Mouse (Mus musculus) hindbrain, embryonic 13.5 days (tissue): ENCODE measurements around the gene Lman1l. TPM values are rescaled to one million over a fixed set of nuclear protein-coding genes. Genes with fewer than 3 reads are reported as not detected.
A peak's percentile ranks its signal among the peaks of the same experiment; 100 is the strongest.

Experiments used
- ATAC-seq: fragments of 200-750 bp; cut with Nextera tagmentation; 2 replicates; pipeline ENCODE4 v1.8.0; 2017; ENCODE audit warnings: moderate TSS enrichment; ENCODE audit not compliant: low FRiP score
- H3K27ac ChIP-seq: fragments of 300-500 bp; sonication (generic); 2 replicates; pipeline ENCODE4 v1.5.1; 2015; ENCODE audit warnings: inconsistent platforms, mild to moderate bottlenecking, moderate library complexity
- H3K27me3 ChIP-seq: fragments of 300-500 bp; sonication (generic); 2 replicates; pipeline ENCODE4 v1.6.1; 2015; ENCODE audit warnings: mild to moderate bottlenecking, inconsistent platforms
- H3K36me3 ChIP-seq: fragments of 300-500 bp; sonication (generic); 2 replicates; pipeline ENCODE4 v1.6.1; 2015; ENCODE audit warnings: mild to moderate bottlenecking, inconsistent platforms
- H3K4me1 ChIP-seq: fragments of 300-500 bp; sonication (generic); replicated peaks from 2 replicates; pipeline ENCODE4 v1.6.1; 2015; ENCODE audit warnings: inconsistent platforms
- H3K4me2 ChIP-seq: fragments of 300-500 bp; sonication (generic); 2 replicates; pipeline ENCODE4 v1.6.1; 2015; ENCODE audit warnings: inconsistent platforms, mild to moderate bottlenecking, moderate library complexity
- H3K4me3 ChIP-seq: fragments of 300-500 bp; sonication (generic); 2 replicates; pipeline ENCODE4 v1.5.1; 2015; ENCODE audit warnings: mild to moderate bottlenecking, inconsistent platforms
- H3K9ac ChIP-seq: fragments of 300-500 bp; sonication (generic); 2 replicates; pipeline ENCODE4 v1.6.1; 2015; ENCODE audit warnings: mild to moderate bottlenecking, inconsistent platforms
- H3K9me3 ChIP-seq: fragments of 300-500 bp; sonication (generic); 2 replicates; pipeline ENCODE4 v1.6.1; 2016; ENCODE audit warnings: inconsistent platforms
- WGBS: fragments of 180-500 bp; shearing (Covaris S2); methylation state at CpG from one replicate; pipeline ENCODE4 v1.1.7; 2015; 5-methylcytosine and 5-hydroxymethylcytosine counted together
- polyA plus RNA-seq: library from polyadenylated mRNA; unstranded; fragments of >200 nt; fragmentation: Nextera tagmentation; extraction: Ambion mirVana; gene quantifications from 2 replicates; pipeline ENCODE4 v1.2.1, GENCODE M21; 2015

Lman1l gene
- polyA plus RNA-seq, 1 experiment from 2014 or later: not detected

DNA sequence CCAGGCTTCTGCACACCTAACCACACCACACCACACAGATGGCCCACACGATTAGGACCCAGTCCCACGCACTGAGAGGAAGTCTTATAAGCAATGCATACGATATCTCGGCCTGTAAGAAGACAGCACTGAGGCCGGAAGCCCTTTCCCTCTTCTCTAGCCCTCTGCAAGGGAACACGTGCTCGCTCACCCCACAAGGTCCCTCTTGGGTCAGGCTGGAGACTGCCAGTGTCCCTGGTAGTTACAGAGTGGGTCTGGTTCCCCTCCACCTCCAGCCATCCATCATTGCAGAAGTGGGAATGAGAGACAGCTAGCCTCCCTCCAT is 23.2 kb upstream of the Lman1l start:
- Histone ChIP-seq H3K4me1 (peaks cover 63% of the 10 kb centered on the region), H3K4me2 (peak overlapping the region; percentile 98), H3K4me3 (peak overlapping the region; percentile 96), H3K9me3 (no peaks in the 10 kb centered on the region), H3K36me3 (peaks cover 11% of the 10 kb centered on the region), H3K27ac (0 out of 2 replicates have a peak overlapping the region, but pooled peaks have one; percentile 30), H3K27me3 (no peaks in the 10 kb centered on the region), H3K9ac (peak overlapping the region; percentile 99)
- WGBS: 63% methylated on average over 7 of the region's 7 CpGs
- no peak for ATAC-seq

GRCm38 (mm10) chr9:57643169-57643855 is 22.7 kb upstream of the Lman1l start:
- 66% methylated on average over 9 of the region's 9 CpGs for WGBS
- Histone ChIP-seq H3K4me3 (peak overlapping the region; percentile 96), H3K4me2 (peak overlapping the region; percentile 98), H3K27ac (0 out of 2 replicates have a peak overlapping the region, but pooled peaks have one; percentile 30), H3K9me3 (no peaks in the 10 kb centered on the region), H3K36me3 (peaks cover 11% of the 10 kb centered on the region), H3K27me3 (no peaks in the 10 kb centered on the region), H3K9ac (peak overlapping the region; percentile 99), H3K4me1 (peaks cover 68% of the 10 kb centered on the region)
- no peak for ATAC-seq

DNA sequence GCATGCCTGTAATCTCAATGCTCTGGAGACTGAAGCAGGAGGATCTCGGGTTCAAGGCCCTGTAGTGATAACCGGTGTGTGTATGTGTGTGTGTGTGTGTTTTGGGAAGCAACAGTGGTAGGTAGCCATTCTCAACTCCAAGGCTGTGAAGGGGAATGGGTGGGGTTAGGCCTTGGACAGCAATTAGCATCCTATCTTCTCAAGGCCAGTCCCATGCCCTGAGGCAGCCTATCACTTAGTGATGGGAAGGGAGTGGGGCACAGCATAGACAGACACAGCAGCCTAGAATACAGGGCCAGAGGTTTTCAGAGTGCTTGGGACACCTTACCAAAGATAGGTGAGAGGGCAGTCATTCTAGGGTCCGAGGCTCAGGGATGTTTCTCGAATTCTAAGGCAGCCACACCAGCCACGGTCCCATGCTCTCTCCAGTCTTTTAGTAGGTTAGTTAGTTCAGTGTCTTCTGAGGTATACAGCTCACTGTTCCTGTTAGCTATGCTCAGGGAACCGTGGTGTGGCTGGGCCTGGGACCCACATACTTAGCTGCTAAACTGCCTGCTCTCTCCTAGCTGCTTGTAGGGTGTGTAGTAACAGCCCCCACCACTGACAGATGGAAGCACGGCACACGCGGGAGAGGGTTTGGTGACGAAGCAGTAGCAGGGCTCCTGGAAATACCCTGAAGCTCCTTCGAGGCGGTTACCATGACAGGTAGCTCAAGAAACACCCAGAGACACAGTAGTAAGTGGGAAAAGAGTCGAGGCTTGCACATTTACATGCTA is 21.4 kb upstream of the Lman1l start:
- Histone ChIP-seq H3K4me1 (peaks cover 82% of the 10 kb centered on the region), H3K27me3 (no peaks in the 10 kb centered on the region), H3K9me3 (no peaks in the 10 kb centered on the region), H3K4me2 (peak overlapping the region; percentile 98; the same call in 1 of the 2 replicates), H3K9ac (peak overlapping the region; percentile 99), H3K27ac (no peak overlapping the region), H3K4me3 (no peak overlapping the region), H3K36me3 (peaks cover 11% of the 10 kb centered on the region)
- 87% methylated on average over 13 of the region's 13 CpGs for WGBS
- no peak for ATAC-seq

DNA sequence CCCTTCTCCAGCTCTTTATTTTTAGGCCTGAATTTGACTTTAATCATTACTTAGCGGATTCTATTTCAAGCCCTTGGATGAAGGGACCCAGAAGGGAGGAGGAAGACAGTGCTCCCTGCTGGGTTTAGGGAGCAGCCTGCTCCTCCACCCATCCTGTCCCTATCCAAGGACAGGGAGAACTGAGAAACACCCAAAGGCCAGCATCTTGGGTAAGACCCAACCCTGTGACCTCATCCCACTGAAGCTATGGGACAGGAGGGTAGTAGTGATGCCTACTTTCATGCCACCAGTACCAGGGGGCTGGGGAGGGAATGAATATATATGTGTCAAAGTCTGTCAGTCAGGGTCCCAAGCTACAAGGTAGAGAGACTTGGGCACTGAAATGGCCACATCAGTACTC is 20.4 kb upstream of the Lman1l start:
- Histone ChIP-seq H3K4me2 (peak overlapping the region; percentile 40), H3K36me3 (peaks cover 11% of the 10 kb centered on the region), H3K4me3 (no peak overlapping the region), H3K27ac (peak overlapping the region; percentile 56; the same call in 1 of the 2 replicates), H3K4me1 (peaks cover 85% of the 10 kb centered on the region), H3K27me3 (no peaks in the 10 kb centered on the region), H3K9me3 (no peaks in the 10 kb centered on the region), H3K9ac (peak overlapping the region; percentile 55)
- no peak for ATAC-seq
- WGBS: 71% methylated on average over 1 of the region's 1 CpGs

GRCm38 (mm10) chr9:57640384-57640783 is 19.8 kb upstream of the Lman1l start:
- WGBS: 40% methylated on average over 15 of the region's 15 CpGs
- H3K9ac ChIP-seq: peak overlapping the region; percentile 55
- H3K4me3 ChIP-seq: peak overlapping the region; percentile 6; the same call in 1 of the 2 replicates
- H3K4me1 ChIP-seq: peaks cover 82% of the 10 kb centered on the region
- H3K27me3 ChIP-seq: no peaks in the 10 kb centered on the region
- no peaks in the 10 kb centered on the region for H3K9me3 ChIP-seq
- peaks cover 11% of the 10 kb centered on the region for H3K36me3 ChIP-seq
- peak overlapping the region; percentile 56 for H3K27ac ChIP-seq
- H3K4me2 ChIP-seq: peak overlapping the region; percentile 40
- ATAC-seq: no peak

DNA sequence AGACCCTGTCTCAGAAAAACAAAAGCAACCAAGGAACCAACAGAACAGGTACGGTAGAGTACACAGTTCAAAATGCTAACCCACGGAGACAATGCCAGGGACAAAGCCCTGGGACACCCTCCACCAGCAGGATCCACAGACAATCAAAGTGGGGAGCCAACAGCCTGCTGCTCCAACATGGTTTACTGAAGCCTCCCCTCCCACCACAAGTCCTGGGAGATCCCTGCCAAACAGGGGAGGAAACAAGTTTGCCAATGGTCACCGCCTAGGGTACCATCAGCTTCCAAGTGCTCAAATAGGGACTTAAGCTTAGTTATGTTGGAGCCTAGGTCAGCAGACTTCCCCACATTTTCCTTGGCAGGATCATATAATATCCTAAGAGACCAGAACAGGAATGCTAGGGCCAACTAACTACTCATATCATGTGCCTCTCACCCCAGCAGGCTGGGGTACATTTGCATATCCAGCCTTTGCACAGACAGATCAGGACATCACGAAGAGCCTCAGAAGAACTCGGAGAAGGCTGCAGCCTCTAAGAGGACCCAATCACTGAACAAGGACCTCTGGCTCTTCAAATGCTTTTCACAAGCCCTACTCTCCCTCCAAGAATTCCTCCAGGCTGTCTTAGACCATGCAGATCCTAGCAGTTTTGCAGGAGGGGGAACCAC is 19.2 kb upstream of the Lman1l start:
- Histone ChIP-seq H3K27me3 (no peaks in the 10 kb centered on the region), H3K4me3 (peak overlapping the region; percentile 6; the same call in 1 of the 2 replicates), H3K27ac (peak overlapping the region; percentile 56), H3K4me2 (peak overlapping the region; percentile 40), H3K9ac (peak overlapping the region; percentile 55), H3K36me3 (peaks cover 11% of the 10 kb centered on the region), H3K4me1 (peaks cover 84% of the 10 kb centered on the region), H3K9me3 (no peaks in the 10 kb centered on the region)
- WGBS: 72% methylated on average over 5 of the region's 5 CpGs
- no peak for ATAC-seq

DNA sequence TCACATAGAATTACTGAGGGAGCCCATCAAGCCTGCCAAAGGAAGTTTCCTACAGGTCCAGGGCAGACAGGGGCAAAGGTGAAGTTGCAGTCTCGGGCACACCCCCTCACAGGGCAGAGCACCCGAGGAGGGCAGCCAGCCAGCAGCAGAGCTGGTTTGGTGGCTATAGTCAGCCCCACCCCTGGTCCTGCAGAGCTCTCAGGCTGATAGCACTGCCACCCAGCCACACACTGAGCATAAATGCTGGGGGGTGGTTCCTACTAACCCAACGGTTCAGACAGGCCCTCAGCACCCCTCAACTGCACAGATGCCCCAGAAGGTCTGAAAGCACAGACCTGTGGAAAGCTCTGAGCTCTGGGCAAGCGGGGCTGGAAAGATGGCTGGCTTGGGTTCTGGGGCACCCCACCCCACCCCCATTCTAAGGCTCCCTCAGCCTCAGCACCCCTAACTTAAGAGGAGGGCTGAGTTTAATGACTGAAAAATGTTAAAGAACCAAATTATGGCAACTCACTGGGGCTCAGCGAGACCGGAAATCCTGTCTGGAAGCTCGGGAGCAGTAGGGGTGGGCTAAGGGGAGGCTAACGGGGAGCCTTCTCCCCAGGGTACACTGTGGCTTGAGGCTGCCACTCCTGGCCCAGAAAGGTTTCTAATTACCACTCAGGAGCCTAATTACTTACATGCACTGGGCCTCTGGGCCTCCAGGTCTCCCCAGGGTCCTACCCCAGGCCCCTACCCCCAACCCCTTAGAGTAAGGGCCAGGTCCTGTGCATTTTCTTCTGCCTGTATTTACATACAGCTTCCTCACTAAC is 18.3 kb upstream of the Lman1l start:
- peak overlapping the region; percentile 56 for H3K27ac ChIP-seq
- H3K9ac ChIP-seq: peak overlapping the region; percentile 55
- H3K4me2 ChIP-seq: peak overlapping the region; percentile 40; the same call in 1 of the 2 replicates
- ATAC-seq: no peak
- no peak overlapping the region for H3K4me3 ChIP-seq
- peaks cover 11% of the 10 kb centered on the region for H3K36me3 ChIP-seq
- H3K4me1 ChIP-seq: peaks cover 84% of the 10 kb centered on the region
- H3K9me3 ChIP-seq: no peaks in the 10 kb centered on the region
- H3K27me3 ChIP-seq: no peaks in the 10 kb centered on the region
- 46% methylated on average over 8 of the region's 8 CpGs for WGBS

GRCm38 (mm10) chr9:57637741-57638322 is 17.3 kb upstream of the Lman1l start:
- Histone ChIP-seq H3K9me3 (no peaks in the 10 kb centered on the region), H3K9ac (peak overlapping the region; percentile 55), H3K4me1 (peaks cover 81% of the 10 kb centered on the region), H3K27me3 (no peaks in the 10 kb centered on the region), H3K4me2 (no peak overlapping the region; the same call in 1 of the 2 replicates), H3K27ac (peak overlapping the region; percentile 35; the same call in 1 of the 2 replicates), H3K36me3 (peaks cover 18% of the 10 kb centered on the region), H3K4me3 (no peak overlapping the region)
- 0 out of 2 replicates have a peak, but pooled peaks have one; percentile 37 for ATAC-seq
- 59% methylated on average over 6 of the region's 6 CpGs for WGBS

GRCm38 (mm10) chr9:57637272-57637671 is 16.7 kb upstream of the Lman1l start:
- 79% methylated on average over 3 of the region's 3 CpGs for WGBS
- Histone ChIP-seq H3K9me3 (no peaks in the 10 kb centered on the region), H3K4me3 (no peak overlapping the region), H3K27ac (no peak overlapping the region), H3K4me1 (peaks cover 76% of the 10 kb centered on the region), H3K9ac (peak overlapping the region; percentile 55; the same call in 1 of the 2 replicates), H3K36me3 (peaks cover 18% of the 10 kb centered on the region), H3K27me3 (no peaks in the 10 kb centered on the region), H3K4me2 (no peak overlapping the region; the same call in 1 of the 2 replicates)
- no peak for ATAC-seq

DNA sequence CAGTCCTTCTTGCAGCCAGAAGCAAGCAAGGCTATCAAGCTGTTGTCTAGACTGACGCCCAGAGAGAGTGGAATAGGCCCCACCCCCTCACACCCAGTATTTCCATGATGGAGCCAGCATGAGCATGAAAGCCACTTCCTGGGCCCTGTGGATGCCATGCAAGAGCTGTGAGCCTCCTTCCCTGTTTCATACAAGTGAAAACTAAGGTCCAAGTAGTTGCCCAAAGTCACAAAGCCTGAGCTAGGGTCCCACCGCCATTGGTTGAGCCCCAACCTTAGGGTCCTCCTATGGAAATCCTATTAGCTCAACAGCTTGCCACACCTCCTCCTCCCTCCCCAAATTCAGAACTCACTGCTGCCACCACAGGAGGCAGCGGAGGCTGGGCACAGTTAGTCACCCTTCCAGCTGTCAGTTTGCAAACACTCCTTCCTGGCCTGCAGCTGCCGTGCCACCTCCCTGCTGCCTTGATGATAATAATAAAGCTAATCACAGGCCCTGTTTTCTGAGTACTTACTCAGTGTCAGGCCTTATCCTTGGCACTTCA is 13.0 kb upstream of the Lman1l start:
- H3K27ac ChIP-seq: no peak overlapping the region; the same call in 1 of the 2 replicates
- H3K36me3 ChIP-seq: peaks cover 44% of the 10 kb centered on the region
- H3K9me3 ChIP-seq: no peaks in the 10 kb centered on the region
- no peak for ATAC-seq
- H3K27me3 ChIP-seq: no peaks in the 10 kb centered on the region
- H3K4me1 ChIP-seq: peaks cover 38% of the 10 kb centered on the region
- peak overlapping the region; percentile 39; the same call in 1 of the 2 replicates for H3K9ac ChIP-seq
- WGBS: 42% methylated on average over 4 of the region's 4 CpGs
- H3K4me2 ChIP-seq: no peak overlapping the region
- H3K4me3 ChIP-seq: no peak overlapping the region
